Mouse (Mus musculus) neural tube, embryonic 14.5 days (tissue): ENCODE data around the gene Tgtp2. TPM values are rescaled to one million over a fixed set of nuclear protein-coding genes. Genes with fewer than 3 reads are reported as not detected.

Experiments used
- ATAC-seq: fragments of 200-750 bp; cut with Nextera tagmentation; 2 replicates; pipeline ENCODE4 v1.8.0; 2017; ENCODE audit warnings: low read depth, mild to moderate bottlenecking, moderate TSS enrichment, moderate library complexity
- H3K27ac ChIP-seq: fragments of 300-500 bp; sonication (generic); 2 replicates; pipeline ENCODE4 v1.5.1; 2014; ENCODE audit warnings: low read depth, mild to moderate bottlenecking, control low read depth, low read length, moderate library complexity, mixed read lengths
- H3K27me3 ChIP-seq: fragments of 300-500 bp; sonication (generic); 2 replicates; pipeline ENCODE4 v1.6.1; 2014; ENCODE audit warnings: low read length; ENCODE audit not compliant: control insufficient read depth, insufficient read depth
- H3K36me3 ChIP-seq: fragments of 300-500 bp; sonication (generic); 2 replicates; pipeline ENCODE4 v1.6.1; 2014; ENCODE audit warnings: low read length, mixed read lengths; ENCODE audit not compliant: control insufficient read depth, insufficient read depth
- H3K4me1 ChIP-seq: fragments of 300-500 bp; sonication (generic); 2 replicates; pipeline ENCODE4 v1.6.1; 2014; ENCODE audit warnings: low read length; ENCODE audit not compliant: control insufficient read depth, insufficient read depth
- H3K4me2 ChIP-seq: fragments of 300-500 bp; sonication (generic); 2 replicates; pipeline ENCODE4 v1.6.1; 2014; ENCODE audit warnings: mild to moderate bottlenecking, low read depth, low read length, control low read depth
- H3K4me3 ChIP-seq: fragments of 300-500 bp; sonication (generic); 2 replicates; pipeline ENCODE4 v1.5.1; 2014; ENCODE audit warnings: low read depth, low read length, control low read depth, mixed read lengths
- H3K9ac ChIP-seq: fragments of 300-500 bp; sonication (generic); replicated peaks from 2 replicates; pipeline ENCODE4 v1.6.1; 2014; ENCODE audit warnings: low read depth, mild to moderate bottlenecking, control low read depth, low read length, mixed read lengths
- H3K9me3 ChIP-seq: fragments of 300-500 bp; sonication (generic); 2 replicates; pipeline ENCODE4 v1.6.1; 2016; ENCODE audit warnings: low read length; ENCODE audit not compliant: control insufficient read depth
- WGBS: fragments of 180-500 bp; shearing (Covaris S2); extraction: QIAGEN DNeasy Blood & Tissue Kit; methylation state at CpG from one replicate; pipeline ENCODE4 v1.1.7; 2014; 5-methylcytosine and 5-hydroxymethylcytosine counted together
- polyA plus RNA-seq: library from polyadenylated mRNA; unstranded; fragments of >200 nt; fragmentation: Nextera tagmentation; extraction: Ambion mirVana; gene quantifications from 2 replicates; pipeline ENCODE4 v1.2.1, GENCODE M21; 2014

The Tgtp2 gene
- polyA plus RNA-seq, 1 experiment from 2014 or later: not detected

GRCm38 (mm10) chr11:49100409-49100808 lies 36.4 kb upstream of the Tgtp2 start:
- Histone ChIP-seq H3K4me2 (no peak overlapping the region), H3K27me3 (no peaks in the 10 kb centered on the region), H3K9me3 (no peaks in the 10 kb centered on the region), H3K27ac (no peak overlapping the region), H3K36me3 (no peaks in the 10 kb centered on the region), H3K4me1 (no peaks in the 10 kb centered on the region), H3K9ac (no peak overlapping the region), H3K4me3 (no peak overlapping the region)
- 90% methylated on average over 3 of the region's 3 CpGs for WGBS
- no peak for ATAC-seq

- no peak overlapping the region for H3K4me3 ChIP-seq
- no peaks in the 10 kb centered on the region for H3K9me3 ChIP-seq
- no peak for ATAC-seq
- no peak overlapping the region for H3K4me2 ChIP-seq
- H3K27ac ChIP-seq: no peak overlapping the region
- no peaks in the 10 kb centered on the region for H3K27me3 ChIP-seq
- no peaks in the 10 kb centered on the region for H3K4me1 ChIP-seq
- 89% methylated on average over 4 of the region's 4 CpGs for WGBS
- H3K36me3 ChIP-seq: no peaks in the 10 kb centered on the region
- H3K9ac ChIP-seq: no peak overlapping the region
Measured at GRCm38 (mm10) chr11:49095367-49095766, 31.4 kb upstream of the Tgtp2 start.

GRCm38 (mm10) chr11:49093861-49094660 lies 30.1 kb upstream of the Tgtp2 start:
- H3K9ac ChIP-seq: no peak overlapping the region
- no peak overlapping the region for H3K4me2 ChIP-seq
- no peak for ATAC-seq
- WGBS: 87% methylated on average over 6 of the region's 6 CpGs
- H3K4me1 ChIP-seq: no peaks in the 10 kb centered on the region
- no peak overlapping the region for H3K27ac ChIP-seq
- H3K4me3 ChIP-seq: no peak overlapping the region
- no peaks in the 10 kb centered on the region for H3K9me3 ChIP-seq
- no peaks in the 10 kb centered on the region for H3K36me3 ChIP-seq
- no peaks in the 10 kb centered on the region for H3K27me3 ChIP-seq

- no peaks in the 10 kb centered on the region for H3K36me3 ChIP-seq
- no peak overlapping the region for H3K4me2 ChIP-seq
- no peak for ATAC-seq
- H3K27ac ChIP-seq: no peak overlapping the region
- WGBS: 93% methylated on average over 2 of the region's 2 CpGs
- H3K9me3 ChIP-seq: no peaks in the 10 kb centered on the region
- H3K4me1 ChIP-seq: no peaks in the 10 kb centered on the region
- no peak overlapping the region for H3K9ac ChIP-seq
- H3K27me3 ChIP-seq: no peaks in the 10 kb centered on the region
- H3K4me3 ChIP-seq: no peak overlapping the region
Measured at GRCm38 (mm10) chr11:49092786-49093185, 28.8 kb upstream of the Tgtp2 start.

- Histone ChIP-seq H3K27ac (no peak overlapping the region), H3K9ac (no peak overlapping the region), H3K9me3 (no peaks in the 10 kb centered on the region), H3K27me3 (no peaks in the 10 kb centered on the region), H3K4me3 (no peak overlapping the region), H3K36me3 (no peaks in the 10 kb centered on the region), H3K4me2 (no peak overlapping the region), H3K4me1 (no peaks in the 10 kb centered on the region)
- WGBS: 88% methylated on average over 1 of the region's 1 CpGs
- no peak for ATAC-seq
Measured at GRCm38 (mm10) chr11:49092053-49092586, 28.1 kb upstream of the Tgtp2 start.

GRCm38 (mm10) chr11:49091171-49091570 lies 27.2 kb upstream of the Tgtp2 start:
- Histone ChIP-seq H3K36me3 (no peaks in the 10 kb centered on the region), H3K9ac (no peak overlapping the region), H3K4me2 (no peak overlapping the region), H3K4me1 (no peaks in the 10 kb centered on the region), H3K27ac (no peak overlapping the region), H3K4me3 (no peak overlapping the region), H3K27me3 (no peaks in the 10 kb centered on the region), H3K9me3 (no peaks in the 10 kb centered on the region)
- ATAC-seq: no peak
- WGBS: 83% methylated on average over 4 of the region's 4 CpGs

GRCm38 (mm10) chr11:49090551-49090950 lies 26.5 kb upstream of the Tgtp2 start:
- H3K27me3 ChIP-seq: no peaks in the 10 kb centered on the region
- no peak overlapping the region for H3K27ac ChIP-seq
- no peaks in the 10 kb centered on the region for H3K4me1 ChIP-seq
- ATAC-seq: no peak
- H3K9me3 ChIP-seq: no peaks in the 10 kb centered on the region
- H3K36me3 ChIP-seq: no peaks in the 10 kb centered on the region
- no peak overlapping the region for H3K4me2 ChIP-seq
- 93% methylated on average over 5 of the region's 5 CpGs for WGBS
- no peak overlapping the region for H3K4me3 ChIP-seq
- no peak overlapping the region for H3K9ac ChIP-seq

- 85% methylated on average over 3 of the region's 3 CpGs for WGBS
- H3K4me3 ChIP-seq: no peak overlapping the region
Measured at GRCm38 (mm10) chr11:49089735-49090507, 25.9 kb upstream of the Tgtp2 start.

More at GRCm38 (mm10) chr11:49089735-49090507, 25.9 kb upstream of the Tgtp2 start:
- no peaks in the 10 kb centered on the region for H3K36me3 ChIP-seq
- no peaks in the 10 kb centered on the region for H3K9me3 ChIP-seq
- no peak for ATAC-seq
- no peaks in the 10 kb centered on the region for H3K27me3 ChIP-seq
- no peak overlapping the region for H3K4me2 ChIP-seq
- H3K27ac ChIP-seq: no peak overlapping the region
- no peak overlapping the region for H3K9ac ChIP-seq
- no peaks in the 10 kb centered on the region for H3K4me1 ChIP-seq
